Mouse (Mus musculus): ENCODE data around the gene Krt88.

DNA sequence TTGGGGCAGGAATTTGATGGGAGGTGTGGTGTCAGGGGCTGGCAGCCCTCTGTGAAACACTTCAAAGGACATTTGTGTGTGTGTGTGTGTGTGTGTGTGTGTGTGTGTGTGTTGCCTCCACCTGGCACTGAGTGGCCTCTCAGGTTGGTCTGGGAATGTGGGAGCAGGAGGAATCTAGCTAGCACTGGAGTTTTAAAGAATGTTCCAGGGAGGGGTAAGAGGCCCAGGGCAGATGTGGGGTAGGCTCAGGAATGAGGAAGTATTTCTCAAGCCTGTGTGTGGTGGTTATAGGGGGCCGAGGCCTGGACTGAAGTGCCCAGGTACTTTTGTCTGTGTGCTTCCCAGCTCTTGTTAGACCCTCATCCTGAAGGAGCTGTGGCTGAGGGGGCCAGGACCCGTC lies 36.8 kb upstream of the Krt88 start, which contains the start of gene Krt7:
- TF ChIP-seq CTCF (IDR thresholded peaks at IDR 0.05; ENCODE audit: low read depth) (no peak), EP300 (optimal IDR thresholded peaks at IDR 0.05) (no peak)
